Mouse (Mus musculus) CH12.LX (cell line): ENCODE results near the gene Jak1.

Experiments
- BHLHE40 ChIP-seq: IDR thresholded peaks from 2 replicates; pipeline ENCODE4 v1.6.1; 2011; ENCODE audit warnings: mild to moderate bottlenecking, low read depth, low read length, improper control_type of control experiment
- CTCF ChIP-seq, 2 experiments: IDR thresholded peaks in 1 of 2; conservative IDR thresholded peaks in 1 of 2; 2 replicates each; pipeline ENCODE4 v1.5.1; 2011 to 2012; ENCODE audit warnings: low read depth in 2 of 2, low read length in 2 of 2, improper control_type of control experiment in 1 of 2, inconsistent platforms in 1 of 2, mild to moderate bottlenecking in 1 of 2, moderate library complexity in 1 of 2
- MXI1 ChIP-seq: IDR thresholded peaks from 2 replicates; pipeline ENCODE4 v1.6.1; 2011; ENCODE audit warnings: mild to moderate bottlenecking, low read depth, low read length, improper control_type of control experiment
- POLR2A ChIP-seq: IDR thresholded peaks from 2 replicates; pipeline ENCODE4 v1.6.1; 2011; ENCODE audit warnings: low read depth, mild to moderate bottlenecking, improper control_type of control experiment, low read length

- TF ChIP-seq BHLHE40 (no peak), MXI1 (no peak), POLR2A (no peak), CTCF (conservative IDR thresholded peaks at IDR 0.05 in 1 of 2, IDR thresholded peaks at IDR 0.05 in 1 of 2; ENCODE audit: low read depth in 2 of 2, low read length in 2 of 2) (no peak)
Observed at GRCm38 (mm10) chr4:101159191-101159764, 105.8 kb downstream of the Jak1 start.
